Mouse (Mus musculus): Measurements from ENCODE around the gene Cntrob.
"Not testable (repeated sequence)": the region's sequence is repeated elsewhere in the genome, so short reads cannot be mapped to it uniquely, and the experiment has no call there.

Cntrob gene

DNA sequence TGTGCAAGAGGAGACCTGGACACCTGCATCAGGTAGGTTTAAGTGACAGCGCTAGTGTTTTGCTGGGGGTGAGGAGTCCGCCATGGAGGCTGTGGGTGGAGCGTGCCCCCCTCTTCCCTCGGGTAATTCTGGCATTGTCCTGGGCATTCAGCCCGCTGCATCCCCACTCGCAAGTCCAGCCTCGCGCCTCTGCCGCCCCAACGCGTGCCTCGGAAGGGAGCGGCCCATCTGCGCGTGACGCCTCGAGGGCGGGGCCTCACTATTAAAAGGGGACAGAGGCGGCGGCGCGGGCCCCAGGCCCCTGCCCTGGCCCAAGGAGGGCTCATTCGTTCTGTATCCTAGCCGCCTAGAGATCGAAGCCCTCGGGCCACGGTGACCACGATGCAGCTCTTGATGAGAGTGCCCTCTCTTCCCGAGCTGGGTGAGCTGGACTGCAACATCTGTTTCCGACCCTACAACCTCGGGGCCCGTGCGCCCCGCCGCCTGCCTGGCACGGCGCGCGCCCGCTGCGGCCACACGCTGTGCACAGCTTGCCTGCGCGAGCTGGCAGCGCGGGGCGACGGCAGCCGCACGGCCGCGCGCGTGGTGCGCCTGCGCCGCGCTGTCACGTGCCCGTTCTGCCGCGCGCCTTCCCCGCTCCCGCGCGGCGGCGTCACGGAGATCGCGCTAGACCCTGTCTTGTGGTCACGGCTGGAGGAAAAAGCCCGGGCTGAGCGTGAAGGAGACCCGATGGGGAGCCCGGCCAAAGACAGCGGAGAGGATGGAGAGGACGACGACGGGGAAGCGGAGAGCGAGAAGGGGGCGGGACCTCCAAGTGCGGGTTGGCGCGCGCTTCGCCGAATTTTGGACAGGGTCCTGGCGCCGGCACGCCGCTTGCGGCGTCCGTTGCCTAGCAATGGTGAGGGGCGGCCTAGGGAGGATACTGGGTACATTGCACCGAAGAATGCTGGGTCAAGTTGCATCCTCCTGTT lies 16.9 kb upstream of the Cntrob start, which contains the start of gene Rnf227:
Rnf227 (plus strand) TSS at position 301 of the 971 bp plus-strand sequence.
- in situ Hi-C loops (cut with MboI): no loop called here

GRCm38 (mm10) chr11:69334796-69335195 lies 11.2 kb upstream of the Cntrob start:
- in situ Hi-C loops (cut with MboI): no loop called here

DNA sequence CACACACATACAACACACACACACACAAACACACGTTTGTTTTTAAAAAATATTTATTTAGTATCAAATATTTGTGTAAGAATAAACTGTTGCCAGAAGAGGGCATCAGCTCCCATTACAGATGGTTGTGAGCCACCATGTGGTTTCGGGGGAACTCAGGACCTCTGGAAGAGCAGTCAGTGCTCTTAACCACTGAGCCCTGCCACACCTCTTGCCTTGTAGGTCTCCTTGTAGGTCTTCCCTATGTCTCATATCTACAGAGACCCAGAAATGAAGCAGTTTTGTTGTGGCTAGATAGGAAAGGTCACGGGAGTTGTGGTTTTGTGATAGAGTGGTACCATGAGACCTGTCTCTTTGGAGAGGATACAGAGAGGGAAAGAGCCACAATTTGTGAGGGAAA lies 10.3 kb upstream of the Cntrob start:
- in situ Hi-C loops (cut with MboI): no loop called here

GRCm38 (mm10) chr11:69332713-69333253 lies 9.2 kb upstream of the Cntrob start:
- in situ Hi-C loops (cut with MboI): no loop called here

GRCm38 (mm10) chr11:69331929-69332405 lies 8.4 kb upstream of the Cntrob start:
- in situ Hi-C loops (cut with MboI): no loop called here

GRCm38 (mm10) chr11:69331152-69331551 lies 7.6 kb upstream of the Cntrob start:
- in situ Hi-C loops (cut with MboI): no loop called here

- in situ Hi-C loops (cut with MboI): no loop called here
These were observed 4.9 kb upstream of the Cntrob start for GRCm38 (mm10) chr11:69328517-69328916.

DNA sequence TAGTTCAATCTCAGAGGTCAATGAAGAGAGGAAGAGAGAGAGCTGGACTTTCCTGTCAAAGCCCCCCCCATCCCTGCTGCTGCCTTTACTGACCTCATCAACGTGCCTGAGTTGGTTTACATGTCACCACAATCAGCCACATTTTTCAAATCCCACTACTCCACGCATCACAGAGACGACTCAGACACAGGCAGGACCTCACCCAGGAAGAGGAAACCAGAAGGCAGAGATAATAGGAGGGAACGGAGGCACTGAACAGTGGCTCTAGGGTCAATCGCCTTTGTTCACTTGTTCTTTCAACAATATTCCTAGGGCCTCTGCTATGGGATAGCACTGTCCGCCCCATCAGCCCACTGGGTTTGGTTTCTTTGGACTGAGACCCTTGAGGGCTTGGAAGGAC lies 4.1 kb upstream of the Cntrob start:
- in situ Hi-C loops (cut with MboI): no loop called here

- in situ Hi-C loops (cut with MboI): no loop called here
These were observed 3.5 kb upstream of the Cntrob start for GRCm38 (mm10) chr11:69327157-69327442.

GRCm38 (mm10) chr11:69326408-69327156 lies 3.0 kb upstream of the Cntrob start:
- in situ Hi-C loops (cut with MboI): no loop called here

- in situ Hi-C loops (cut with MboI): no loop called here
These were observed 2.2 kb upstream of the Cntrob start, which contains the start of gene Kcnab3 for GRCm38 (mm10) chr11:69325628-69326407. Gene Kcnab3, plus strand, starts transcription at chr11:69326258.

DNA sequence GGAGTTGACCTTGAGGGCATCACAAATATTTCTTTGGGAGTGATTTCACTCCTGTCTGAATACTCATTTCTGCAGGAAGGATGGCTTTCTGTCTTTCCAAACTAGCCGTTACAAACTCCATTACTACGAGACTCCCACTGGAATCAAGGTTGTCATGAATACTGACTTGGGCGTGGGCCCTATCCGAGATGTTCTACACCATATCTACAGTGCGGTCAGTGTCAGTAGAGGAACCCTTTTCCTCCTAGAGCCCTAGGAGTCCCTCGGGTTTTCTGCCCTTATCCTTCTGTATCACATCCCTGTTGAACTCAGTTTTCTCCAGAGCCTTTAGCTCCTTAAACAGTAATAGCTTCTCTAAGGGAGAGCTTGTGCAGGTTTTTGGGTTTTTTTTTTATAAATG lies 1.2 kb upstream of the Cntrob start:
- in situ Hi-C loops (cut with MboI): no loop called here

GRCm38 (mm10) chr11:69322693-69323471 lies 693 bp downstream of the Cntrob start:
- in situ Hi-C loops (cut with MboI): no loop called here

DNA sequence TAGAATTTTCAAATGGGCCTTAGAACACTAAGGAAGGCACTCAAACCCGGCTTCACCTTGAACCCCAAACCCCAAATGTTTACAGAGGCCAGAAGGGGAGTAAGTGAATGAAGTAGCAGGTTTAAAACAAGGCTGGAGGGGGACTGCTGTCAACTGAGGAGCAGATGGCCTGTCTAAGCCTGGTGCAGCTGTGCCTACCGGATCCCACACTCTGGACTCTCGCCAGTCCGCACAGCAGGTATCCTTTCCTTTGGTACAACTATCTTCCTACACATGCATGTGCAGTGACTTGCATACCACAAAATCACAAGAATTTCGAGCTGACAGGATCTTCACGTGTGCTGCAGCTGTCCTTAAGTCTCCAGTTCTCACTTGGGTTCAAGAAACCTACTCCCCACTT lies 1.6 kb downstream of the Cntrob start:
- in situ Hi-C loops (cut with MboI): no loop called here

GRCm38 (mm10) chr11:69321580-69321979 lies 2.0 kb downstream of the Cntrob start:
- in situ Hi-C loops (cut with MboI): no loop called here

DNA sequence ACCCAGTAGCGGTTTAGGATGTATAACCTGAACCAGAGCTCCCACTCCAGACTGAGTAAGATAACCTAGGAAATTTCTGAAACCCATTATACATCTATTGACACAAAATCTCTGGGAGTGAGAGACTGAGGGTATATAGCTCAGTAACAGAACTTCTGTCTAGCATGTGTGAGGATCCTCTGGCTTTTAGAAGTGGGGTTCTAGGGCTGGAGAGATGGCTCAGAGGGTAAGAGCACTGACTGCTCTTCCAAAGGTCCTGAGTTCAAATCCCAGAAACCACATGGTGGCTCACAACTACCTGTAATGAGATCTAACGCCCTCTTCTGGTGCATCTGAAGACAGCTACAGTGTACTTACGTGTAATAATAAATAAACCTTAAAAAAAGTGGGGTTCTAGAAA lies 5.6 kb downstream of the Cntrob start:
- in situ Hi-C loops (cut with MboI): not testable (repeated sequence)

- in situ Hi-C loops (cut with MboI): no loop called here
These were observed 7.2 kb downstream of the Cntrob start for GRCm38 (mm10) chr11:69316361-69316760.

GRCm38 (mm10) chr11:69311266-69311665 lies 12.3 kb downstream of the Cntrob start:
- in situ Hi-C loops (cut with MboI): no loop called here

- in situ Hi-C loops (cut with MboI): no loop called here
These were observed 17.5 kb downstream of the Cntrob start for GRCm38 (mm10) chr11:69306039-69306438.

DNA sequence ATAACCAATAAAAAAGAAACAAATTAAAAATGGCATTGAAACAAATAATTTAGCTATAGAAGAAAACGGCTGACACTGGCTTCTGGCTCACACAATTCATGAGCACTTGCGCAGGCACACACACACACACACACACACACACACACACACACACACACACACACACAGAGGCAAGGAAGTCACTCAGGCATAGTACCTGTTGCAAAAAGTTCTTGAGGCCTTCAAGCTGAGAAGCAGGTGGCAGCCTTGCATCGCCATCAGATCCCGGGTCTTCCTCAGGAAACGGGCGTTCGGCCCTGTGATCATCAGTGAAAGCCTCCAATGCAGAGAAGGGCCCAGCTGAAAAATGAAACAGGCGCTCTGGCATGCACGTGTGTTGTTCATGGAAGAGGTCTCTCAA lies 18.3 kb downstream of the Cntrob start:
- in situ Hi-C loops (cut with MboI): no loop called here

- in situ Hi-C loops (cut with MboI): no loop called here
These were observed 20.8 kb downstream of the Cntrob start for GRCm38 (mm10) chr11:69302817-69303216.

Measured in mature B cell (primary cell).